Mouse (Mus musculus): ENCODE data around the gene Prkag3. TPM values are rescaled to one million over a fixed set of nuclear protein-coding genes. Genes with fewer than 3 reads are reported as not detected.

Gene Prkag3
- polyA plus RNA-seq, 1 experiment, result 0.06 TPM

DNA sequence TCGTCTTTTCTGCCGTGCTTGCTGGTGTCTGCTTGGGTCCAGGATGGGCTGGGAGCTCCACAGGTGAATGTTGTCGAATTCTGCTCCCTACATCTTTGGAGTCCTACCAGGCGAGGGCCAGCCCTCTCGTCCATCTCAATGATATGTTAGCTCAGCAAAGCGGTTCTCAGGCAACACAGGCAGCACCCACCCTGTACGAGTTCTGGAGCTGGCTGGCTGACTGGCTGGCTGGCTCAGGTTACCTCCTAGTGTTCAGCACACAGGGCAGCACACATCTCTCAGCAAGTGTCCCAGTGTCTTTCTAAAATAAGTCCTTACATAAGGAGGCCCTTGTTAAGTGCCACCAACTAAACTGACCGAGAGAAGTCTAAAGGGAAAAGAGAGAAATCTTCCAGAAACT is 20.6 kb downstream of the Prkag3 start:
- TF ChIP-seq POLR2A (IDR thresholded peaks at IDR 0.05; ENCODE audit: low read depth, low read length) (no peak), CTCF (IDR thresholded peaks at IDR 0.05; ENCODE audit: extremely low read depth, insufficient read depth, insufficient read length, insufficient replicate concordance) (no peak)
- WGBS, result 70% methylated on average over 8 of the region's 8 CpGs
- no peak for DNase-seq (ENCODE audit: low read depth in 1 of 2, low spot score in 2 of 2)
- no peaks in the 10 kb centered on the region for H3K27me3 ChIP-seq (ENCODE audit: control insufficient read depth, insufficient read depth, low read length)
- H3K4me1 ChIP-seq (ENCODE audit: control insufficient read depth, insufficient read depth, insufficient read length), result no peaks in the 10 kb centered on the region
- H3K4me3 ChIP-seq (ENCODE audit: extremely low read depth, insufficient read depth, insufficient read length), result no peak overlapping the region
- no peaks in the 10 kb centered on the region for H3K36me3 ChIP-seq (ENCODE audit: control insufficient read depth, insufficient read depth, low read length)
- no peak overlapping the region for H3K27ac ChIP-seq (ENCODE audit: insufficient read depth, low read length)

DNA sequence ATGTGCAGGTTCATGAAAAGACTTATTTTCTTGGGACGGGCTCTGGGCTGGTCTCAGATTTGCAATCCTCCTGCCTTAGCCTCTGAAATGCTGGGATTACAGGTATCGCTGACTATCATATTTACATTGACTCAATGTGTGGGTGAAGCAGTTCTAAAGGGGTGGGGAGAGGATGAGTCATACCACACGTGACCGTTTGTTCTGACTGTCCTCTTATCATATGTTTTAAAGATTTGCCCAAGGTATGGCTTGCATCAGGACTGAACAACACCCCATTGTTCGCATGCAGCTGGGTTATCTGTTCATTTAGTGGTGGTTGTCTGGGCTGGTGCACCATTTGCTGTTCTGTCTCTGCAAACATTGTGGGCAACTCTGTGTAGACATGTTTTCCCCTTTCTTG is 22.3 kb downstream of the Prkag3 start:
- WGBS, result 75% methylated on average over 5 of the region's 5 CpGs
- Histone ChIP-seq H3K4me1 (ENCODE audit: control insufficient read depth, insufficient read depth, insufficient read length) (no peaks in the 10 kb centered on the region), H3K27ac (ENCODE audit: insufficient read depth, low read length) (no peak overlapping the region), H3K36me3 (ENCODE audit: control insufficient read depth, insufficient read depth, low read length) (no peaks in the 10 kb centered on the region), H3K4me3 (ENCODE audit: extremely low read depth, insufficient read depth, insufficient read length) (no peak overlapping the region), H3K27me3 (ENCODE audit: control insufficient read depth, insufficient read depth, low read length) (no peaks in the 10 kb centered on the region)
- DNase-seq (ENCODE audit: low read depth in 1 of 2, low spot score in 2 of 2), result no peak
- TF ChIP-seq POLR2A (IDR thresholded peaks at IDR 0.05; ENCODE audit: low read depth, low read length), result no peak
- no peak for TF ChIP-seq CTCF (IDR thresholded peaks at IDR 0.05; ENCODE audit: extremely low read depth, insufficient read depth, insufficient read length, insufficient replicate concordance)

DNA sequence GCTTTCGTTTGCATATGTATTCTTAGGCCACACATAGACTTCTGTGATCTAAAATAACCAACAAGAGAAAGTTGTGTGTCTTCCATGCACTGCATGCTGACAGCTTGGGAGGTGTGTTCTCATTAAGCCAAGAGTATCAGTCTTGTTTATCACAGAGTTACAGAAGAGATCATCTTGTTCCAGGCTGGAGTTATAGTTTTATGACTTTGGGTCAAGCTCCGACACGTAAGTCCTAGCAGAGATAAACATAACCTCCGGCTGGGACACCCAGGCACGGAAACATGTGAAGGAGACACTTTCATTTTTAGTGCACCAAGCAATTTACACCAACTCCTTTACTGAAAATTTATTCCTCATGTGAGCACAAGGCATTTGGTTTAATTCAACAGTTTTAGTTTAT is 22.9 kb downstream of the Prkag3 start:
- Histone ChIP-seq H3K27ac (ENCODE audit: insufficient read depth, low read length) (no peak overlapping the region), H3K4me1 (ENCODE audit: control insufficient read depth, insufficient read depth, insufficient read length) (no peaks in the 10 kb centered on the region), H3K4me3 (ENCODE audit: extremely low read depth, insufficient read depth, insufficient read length) (no peak overlapping the region), H3K36me3 (ENCODE audit: control insufficient read depth, insufficient read depth, low read length) (no peaks in the 10 kb centered on the region), H3K27me3 (ENCODE audit: control insufficient read depth, insufficient read depth, low read length) (no peaks in the 10 kb centered on the region)
- 83% methylated on average over 5 of the region's 5 CpGs for WGBS
- TF ChIP-seq CTCF (IDR thresholded peaks at IDR 0.05; ENCODE audit: extremely low read depth, insufficient read depth, insufficient read length, insufficient replicate concordance) (no peak), POLR2A (IDR thresholded peaks at IDR 0.05; ENCODE audit: low read depth, low read length) (no peak)
- DNase-seq (ENCODE audit: low read depth in 1 of 2, low spot score in 2 of 2), result no peak

DNA sequence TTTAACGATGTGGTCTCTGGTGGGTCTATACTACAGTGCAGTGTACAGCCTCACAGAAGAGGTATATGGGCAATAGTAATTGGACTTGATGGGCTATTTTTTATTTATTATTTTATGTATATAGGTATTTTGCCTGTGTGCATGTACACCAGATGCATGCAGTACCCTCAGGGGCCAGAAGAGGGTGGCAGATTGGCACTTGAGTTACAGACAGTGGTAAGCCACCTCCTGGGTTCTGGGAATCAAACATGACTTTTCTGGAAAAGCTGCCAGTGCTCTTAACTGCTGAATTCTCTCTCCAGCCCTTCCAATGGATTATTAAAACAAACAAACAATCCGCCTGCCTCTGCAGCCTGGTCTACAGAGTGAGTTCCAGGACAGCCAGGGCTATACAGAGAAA is 25.3 kb downstream of the Prkag3 start:
- Histone ChIP-seq H3K27me3 (ENCODE audit: control insufficient read depth, insufficient read depth, low read length) (no peaks in the 10 kb centered on the region), H3K4me1 (ENCODE audit: control insufficient read depth, insufficient read depth, insufficient read length) (no peaks in the 10 kb centered on the region), H3K4me3 (ENCODE audit: extremely low read depth, insufficient read depth, insufficient read length) (no peak overlapping the region), H3K36me3 (ENCODE audit: control insufficient read depth, insufficient read depth, low read length) (no peaks in the 10 kb centered on the region), H3K27ac (ENCODE audit: insufficient read depth, low read length) (no peak overlapping the region)
- TF ChIP-seq POLR2A (IDR thresholded peaks at IDR 0.05; ENCODE audit: low read depth, low read length) (no peak), CTCF (IDR thresholded peaks at IDR 0.05; ENCODE audit: extremely low read depth, insufficient read depth, insufficient read length, insufficient replicate concordance) (no peak)
- WGBS, result 93% methylated on average over 2 of the region's 2 CpGs
- DNase-seq (ENCODE audit: low read depth in 1 of 2, low spot score in 2 of 2), result no peak

DNA sequence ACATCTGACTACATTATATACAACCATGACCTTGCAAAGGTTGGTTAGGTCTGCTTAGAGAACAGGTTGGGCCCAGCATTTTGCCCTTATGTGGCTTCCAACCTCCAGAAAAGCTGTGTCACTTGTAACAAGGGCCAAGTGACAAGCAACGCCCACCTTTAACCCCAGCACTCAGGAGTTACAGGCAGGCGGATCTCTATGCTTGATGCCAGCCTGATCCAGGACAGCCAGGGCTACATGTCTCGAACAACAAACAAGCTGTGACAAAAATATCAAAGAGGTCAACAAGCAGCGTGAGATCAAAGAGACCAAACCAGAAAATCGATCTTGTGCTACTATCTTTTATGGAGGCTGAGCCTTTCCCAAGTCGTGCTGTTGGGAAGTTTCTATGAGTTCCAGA is 27.4 kb downstream of the Prkag3 start:
- Histone ChIP-seq H3K36me3 (ENCODE audit: control insufficient read depth, insufficient read depth, low read length) (no peaks in the 10 kb centered on the region), H3K4me3 (ENCODE audit: extremely low read depth, insufficient read depth, insufficient read length) (no peak overlapping the region), H3K4me1 (ENCODE audit: control insufficient read depth, insufficient read depth, insufficient read length) (no peaks in the 10 kb centered on the region), H3K27ac (ENCODE audit: insufficient read depth, low read length) (no peak overlapping the region), H3K27me3 (ENCODE audit: control insufficient read depth, insufficient read depth, low read length) (no peaks in the 10 kb centered on the region)
- no peak for TF ChIP-seq CTCF (IDR thresholded peaks at IDR 0.05; ENCODE audit: extremely low read depth, insufficient read depth, insufficient read length, insufficient replicate concordance)
- no peak for TF ChIP-seq POLR2A (IDR thresholded peaks at IDR 0.05; ENCODE audit: low read depth, low read length)
- no peak for DNase-seq (ENCODE audit: low read depth in 1 of 2, low spot score in 2 of 2)
- WGBS, result 81% methylated on average over 6 of the region's 6 CpGs

DNA sequence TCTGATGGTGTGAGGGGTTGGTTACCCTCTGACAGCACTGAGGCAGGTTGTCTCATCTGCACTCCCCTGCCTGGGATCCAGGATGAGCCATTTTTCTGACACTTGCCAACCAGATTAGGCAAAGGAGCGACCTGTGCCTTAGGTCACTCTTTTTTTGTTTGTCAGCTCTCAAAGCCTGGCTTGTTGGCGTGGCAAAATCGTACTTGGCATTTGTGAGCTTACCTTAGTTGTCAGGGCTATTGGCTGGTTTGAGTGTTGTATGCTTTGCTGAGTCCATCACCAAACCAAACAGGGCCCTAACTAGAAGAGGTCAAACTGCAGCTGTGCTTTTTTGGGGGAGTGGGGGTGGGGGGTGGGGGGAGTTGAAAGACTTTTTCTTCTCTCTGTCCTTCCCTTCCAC is 29.7 kb downstream of the Prkag3 start:
- Histone ChIP-seq H3K27me3 (ENCODE audit: control insufficient read depth, insufficient read depth, low read length) (no peaks in the 10 kb centered on the region), H3K27ac (ENCODE audit: insufficient read depth, low read length) (no peak overlapping the region), H3K4me1 (ENCODE audit: control insufficient read depth, insufficient read depth, insufficient read length) (peaks cover 4% of the 10 kb centered on the region; the same call in 1 of the 2 replicates), H3K4me3 (ENCODE audit: extremely low read depth, insufficient read depth, insufficient read length) (no peak overlapping the region), H3K36me3 (ENCODE audit: control insufficient read depth, insufficient read depth, low read length) (no peaks in the 10 kb centered on the region)
- 90% methylated on average over 3 of the region's 3 CpGs for WGBS
- no peak for DNase-seq (ENCODE audit: low read depth in 1 of 2, low spot score in 2 of 2)
- TF ChIP-seq POLR2A (IDR thresholded peaks at IDR 0.05; ENCODE audit: low read depth, low read length) (no peak), CTCF (IDR thresholded peaks at IDR 0.05; ENCODE audit: extremely low read depth, insufficient read depth, insufficient read length, insufficient replicate concordance) (no peak)

DNA sequence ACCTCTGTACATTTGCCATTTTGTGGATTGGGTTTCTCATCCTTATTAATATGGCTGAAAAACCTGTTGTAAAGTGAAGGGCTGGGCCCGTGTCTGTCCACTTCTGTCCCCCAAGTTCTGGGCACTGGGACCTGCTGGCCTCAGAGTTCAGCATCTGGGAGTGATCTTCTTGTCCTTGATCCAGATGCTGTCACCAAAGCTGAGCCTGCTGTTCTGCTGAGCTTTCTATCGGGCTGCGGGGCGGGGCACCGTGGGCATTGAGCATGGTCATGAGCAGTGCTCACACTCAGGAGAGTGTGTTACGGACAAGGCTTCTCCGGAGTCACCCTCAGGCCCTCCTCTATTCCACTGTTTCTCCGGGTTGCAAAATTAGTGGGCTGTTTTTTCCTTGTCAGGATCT is 30.9 kb downstream of the Prkag3 start:
- 92% methylated on average over 8 of the region's 8 CpGs for WGBS
- no peak overlapping the region for H3K27ac ChIP-seq (ENCODE audit: insufficient read depth, low read length)

More for the DNA sequence above, 30.9 kb downstream of the Prkag3 start:
- DNase-seq (ENCODE audit: low read depth in 1 of 2, low spot score in 2 of 2), result no peak
- TF ChIP-seq CTCF (IDR thresholded peaks at IDR 0.05; ENCODE audit: extremely low read depth, insufficient read depth, insufficient read length, insufficient replicate concordance), result no peak
- no peak for TF ChIP-seq POLR2A (IDR thresholded peaks at IDR 0.05; ENCODE audit: low read depth, low read length)
- H3K4me1 ChIP-seq (ENCODE audit: control insufficient read depth, insufficient read depth, insufficient read length), result peaks cover 6% of the 10 kb centered on the region
- no peaks in the 10 kb centered on the region for H3K27me3 ChIP-seq (ENCODE audit: control insufficient read depth, insufficient read depth, low read length)
- no peak overlapping the region for H3K4me3 ChIP-seq (ENCODE audit: extremely low read depth, insufficient read depth, insufficient read length)
- H3K36me3 ChIP-seq (ENCODE audit: control insufficient read depth, insufficient read depth, low read length), result no peaks in the 10 kb centered on the region
